Mouse (Mus musculus): ENCODE results near the gene Myo15.

- no peak for TF ChIP-seq CTCF (IDR thresholded peaks at IDR 0.05; ENCODE audit: extremely low read depth, insufficient read depth, low read length)
- TF ChIP-seq POLR2A (IDR thresholded peaks at IDR 0.05; ENCODE audit: extremely low read depth, insufficient read depth, low read length), result no peak
Observed at GRCm38 (mm10) chr11:60512520-60512919, 43.4 kb downstream of the Myo15 start.
